Mouse (Mus musculus) cerebellum, adult 2 months (tissue): Measurements from ENCODE around the gene Ppm1l.

Source experiments
- CTCF ChIP-seq: fragments of 200-500 bp; IDR thresholded peaks from 2 replicates; pipeline ENCODE4 v1.5.1; 2011; ENCODE audit warnings: low read depth, mild to moderate bottlenecking, control low read depth, low read length, moderate library complexity, borderline replicate concordance; ENCODE audit not compliant: insufficient read depth
- POLR2A ChIP-seq: fragments of 200-500 bp; IDR thresholded peaks from 2 replicates; pipeline ENCODE4 v1.6.1; 2011; ENCODE audit warnings: low read length, control low read depth, borderline replicate concordance; ENCODE audit not compliant: insufficient read depth

- no peak for TF ChIP-seq CTCF
- no peak for TF ChIP-seq POLR2A
These were observed 110.6 kb downstream of the Ppm1l start for GRCm38 (mm10) chr3:69427259-69427658.
